Mouse (Mus musculus) limb, embryonic 10.5 days (tissue): ENCODE results near the gene Gpcpd1. TPM values are rescaled to one million over a fixed set of nuclear protein-coding genes. Genes with fewer than 3 reads are reported as not detected.

Source experiments
- DNase-seq: peaks from one replicate; pipeline ENCODE4 v3.0.0-alpha.2; 2017; ENCODE audit warnings: low spot score
- H3K27ac ChIP-seq: fragments of 300-500 bp; sonication (generic); 2 replicates; pipeline ENCODE4 v1.5.1; 2016; ENCODE audit warnings: mild to moderate bottlenecking
- H3K27me3 ChIP-seq: fragments of 300-500 bp; sonication (generic); 2 replicates; pipeline ENCODE4 v1.6.1; 2016; ENCODE audit warnings: low read depth, mild to moderate bottlenecking; ENCODE audit not compliant: poor library complexity, severe bottlenecking
- H3K36me3 ChIP-seq: fragments of 300-500 bp; sonication (generic); 2 replicates; pipeline ENCODE4 v1.6.1; 2016; ENCODE audit warnings: mild to moderate bottlenecking, moderate library complexity
- H3K4me1 ChIP-seq: fragments of 300-500 bp; sonication (generic); 2 replicates; pipeline ENCODE4 v1.6.1; 2016
- H3K4me3 ChIP-seq: fragments of 300-500 bp; sonication (generic); 2 replicates; pipeline ENCODE4 v1.5.1; 2016; ENCODE audit warnings: mild to moderate bottlenecking, moderate library complexity
- H3K9me3 ChIP-seq: fragments of 300-500 bp; sonication (generic); replicated peaks from 2 replicates; pipeline ENCODE4 v1.6.1; 2016; ENCODE audit warnings: mild to moderate bottlenecking
- WGBS: fragments of 180-500 bp; shearing (Covaris S2); methylation state at CpG from one replicate; pipeline ENCODE4 v1.1.7; 2016; 5-methylcytosine and 5-hydroxymethylcytosine counted together
- polyA plus RNA-seq: library from polyadenylated mRNA; unstranded; fragments of >200 nt; fragmentation: Nextera tagmentation; extraction: Ambion mirVana; gene quantifications from 2 replicates; pipeline ENCODE4 v1.2.1, GENCODE M21; 2016

Gene Gpcpd1
- polyA plus RNA-seq, 1 experiment from 2014 or later = 29.4 TPM

DNA sequence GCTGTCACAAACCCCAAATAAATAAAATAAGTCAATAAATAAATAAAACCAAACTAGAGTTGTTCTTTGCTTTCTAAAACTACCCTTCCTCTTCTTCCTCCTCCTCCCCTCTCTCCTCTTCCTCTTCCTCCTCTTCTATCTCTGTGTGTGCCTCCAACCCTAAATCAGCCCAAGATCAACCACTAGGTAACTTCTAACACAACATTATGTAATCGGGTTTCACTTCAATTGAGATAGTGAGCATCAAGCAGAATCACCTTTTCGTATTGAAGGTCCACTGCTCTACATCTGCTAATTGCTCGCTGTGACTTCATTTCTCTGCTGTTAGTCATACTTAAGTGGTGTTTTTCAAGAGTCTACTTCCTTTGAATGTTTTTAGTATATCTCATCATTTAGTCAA is 8.8 kb downstream of the Gpcpd1 start:
- Histone ChIP-seq H3K4me1 (peaks cover 24% of the 10 kb centered on the region), H3K27me3 (no peaks in the 10 kb centered on the region), H3K36me3 (no peaks in the 10 kb centered on the region), H3K4me3 (no peak overlapping the region), H3K27ac (no peak overlapping the region), H3K9me3 (no peaks in the 10 kb centered on the region; the same call in 1 of the 2 replicates)
- DNase-seq = no peak
- 96% methylated on average over 3 of the region's 3 CpGs for WGBS

DNA sequence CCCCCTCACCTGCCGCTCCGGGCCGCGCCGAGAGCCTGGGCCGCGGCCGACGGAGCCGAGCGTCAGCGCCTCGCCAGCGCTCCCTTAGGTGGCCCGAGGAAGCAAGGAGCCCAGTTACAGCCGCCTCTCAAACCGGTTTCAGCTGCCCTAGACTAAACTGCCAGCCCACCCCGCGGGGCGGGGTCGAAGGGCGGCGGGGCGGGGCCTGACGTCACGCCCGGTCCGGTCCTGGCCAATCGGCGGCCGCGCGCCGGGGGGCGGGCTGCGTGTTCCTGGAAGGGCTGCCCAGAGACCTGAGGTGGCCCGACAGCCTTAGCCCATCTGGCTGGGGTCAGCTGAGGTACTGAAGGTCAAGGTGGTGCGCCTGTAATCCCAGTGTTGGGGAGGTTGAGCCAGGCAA is 9.5 kb downstream of the Gpcpd1 start:
- no peaks in the 10 kb centered on the region; the same call in 1 of the 2 replicates for H3K9me3 ChIP-seq
- DNase-seq = peak; percentile 95
- 1% methylated on average over 38 of the region's 38 CpGs for WGBS
- H3K4me3 ChIP-seq = peak overlapping the region; percentile 86
- no peaks in the 10 kb centered on the region for H3K27me3 ChIP-seq
- H3K27ac ChIP-seq = peak overlapping the region; percentile 99
- H3K36me3 ChIP-seq = no peaks in the 10 kb centered on the region
- H3K4me1 ChIP-seq = peaks cover 21% of the 10 kb centered on the region

DNA sequence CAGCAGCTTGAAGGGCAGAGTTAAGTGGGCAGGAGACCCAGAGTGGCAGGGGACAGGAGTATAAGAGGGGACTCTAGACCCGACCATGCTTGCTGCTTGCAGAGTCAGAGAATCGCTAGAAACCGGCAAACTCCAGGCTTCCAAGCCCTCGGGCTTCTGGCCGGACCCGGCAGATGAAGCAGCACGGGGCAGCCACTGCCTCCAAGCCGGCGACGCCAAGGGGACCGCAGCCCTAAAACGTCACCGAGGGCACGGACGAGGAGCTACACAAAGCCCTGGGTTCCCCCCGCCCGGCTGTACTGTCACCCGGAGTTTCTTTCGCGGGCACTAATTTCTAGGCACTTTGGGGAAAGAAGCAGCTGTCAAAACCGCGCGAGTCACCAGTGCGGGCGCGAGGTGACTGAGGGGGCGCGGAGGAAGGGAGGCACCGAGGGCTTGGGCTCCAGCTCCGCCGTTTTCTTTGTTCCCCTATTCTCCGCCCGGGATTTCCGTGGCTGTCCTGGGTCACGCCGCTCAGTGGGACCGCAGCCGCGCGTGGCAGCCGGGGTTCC is 10.0 kb downstream of the Gpcpd1 start:
- Histone ChIP-seq H3K4me3 (peak overlapping the region; percentile 86), H3K4me1 (peaks cover 19% of the 10 kb centered on the region), H3K9me3 (no peaks in the 10 kb centered on the region; the same call in 1 of the 2 replicates), H3K27ac (peak overlapping the region; percentile 99), H3K27me3 (no peaks in the 10 kb centered on the region), H3K36me3 (no peaks in the 10 kb centered on the region)
- peak; percentile 76 for DNase-seq
- WGBS = 1% methylated on average over 41 of the region's 41 CpGs

DNA sequence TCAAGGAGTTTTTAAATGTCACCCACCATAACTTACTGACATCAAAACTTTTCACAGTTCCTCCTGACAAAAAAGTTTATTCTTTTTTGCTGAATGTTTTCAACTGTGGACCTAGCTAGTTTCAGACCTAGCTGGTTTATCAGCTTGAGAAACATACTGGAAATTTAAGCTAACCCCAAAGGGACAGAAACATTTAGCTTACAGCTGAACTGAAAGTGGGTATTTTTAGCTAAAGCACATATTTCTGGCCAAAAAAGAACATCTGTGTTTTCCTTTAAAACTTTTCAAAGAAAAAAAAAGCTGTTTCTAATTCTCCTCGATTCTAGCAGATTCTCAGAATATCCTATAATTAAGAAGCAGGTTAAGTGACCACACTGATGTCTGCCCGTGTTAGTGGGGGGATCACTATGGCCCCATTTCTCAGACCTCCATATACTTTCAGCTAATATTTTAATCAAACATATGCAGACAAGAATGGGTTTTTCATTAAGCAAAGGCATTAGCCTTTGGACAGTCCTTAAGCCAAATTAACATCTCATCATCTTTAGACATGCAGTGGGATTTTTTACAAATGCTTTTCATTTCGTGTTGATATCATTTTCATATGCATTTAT is 10.9 kb downstream of the Gpcpd1 start:
- H3K27me3 ChIP-seq = no peaks in the 10 kb centered on the region
- peaks cover 6% of the 10 kb centered on the region for H3K36me3 ChIP-seq
- WGBS = 59% methylated on average over 3 of the region's 3 CpGs
- H3K27ac ChIP-seq = no peak overlapping the region
- peak overlapping the region; percentile 86 for H3K4me3 ChIP-seq
- H3K4me1 ChIP-seq = peaks cover 19% of the 10 kb centered on the region
- DNase-seq = no peak
- H3K9me3 ChIP-seq = no peaks in the 10 kb centered on the region; the same call in 1 of the 2 replicates

DNA sequence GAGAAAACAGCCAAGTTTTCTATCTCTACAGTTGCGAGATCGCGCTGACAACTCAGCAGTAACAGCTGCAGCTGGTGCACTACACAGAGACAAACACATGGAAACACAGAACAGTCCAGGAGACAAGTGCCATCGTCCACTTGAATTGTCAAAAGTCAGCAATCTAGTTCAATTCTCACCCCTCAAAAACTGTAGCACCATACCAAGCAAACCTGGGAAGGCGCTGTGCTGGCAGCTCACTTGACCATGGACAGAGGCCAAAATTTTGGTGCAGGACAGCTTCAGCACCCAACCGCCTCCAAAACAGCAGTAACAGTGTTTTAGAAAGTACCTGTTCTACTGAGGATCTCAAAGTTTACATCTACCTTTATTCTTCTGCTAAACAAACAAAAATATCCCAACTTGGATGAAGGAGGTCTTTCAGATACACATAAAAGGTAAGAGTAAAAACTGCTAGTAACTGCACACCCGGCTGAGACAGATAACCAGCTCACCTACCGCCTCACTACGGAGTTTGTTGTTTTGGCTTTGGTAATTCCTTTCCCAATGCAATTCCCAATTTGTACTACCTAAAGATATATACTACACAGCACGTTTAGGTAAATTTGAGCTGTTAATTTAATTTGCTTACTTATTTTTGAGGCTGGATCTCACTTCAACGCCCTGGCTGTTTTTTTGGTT is 11.6 kb downstream of the Gpcpd1 start:
- Histone ChIP-seq H3K9me3 (no peaks in the 10 kb centered on the region; the same call in 1 of the 2 replicates), H3K4me1 (peaks cover 19% of the 10 kb centered on the region), H3K27ac (no peak overlapping the region), H3K27me3 (no peaks in the 10 kb centered on the region), H3K4me3 (0 out of 2 replicates have a peak overlapping the region, but pooled peaks have one; percentile 86), H3K36me3 (peaks cover 12% of the 10 kb centered on the region)
- WGBS = 90% methylated on average over 11 of the region's 11 CpGs
- DNase-seq = no peak

DNA sequence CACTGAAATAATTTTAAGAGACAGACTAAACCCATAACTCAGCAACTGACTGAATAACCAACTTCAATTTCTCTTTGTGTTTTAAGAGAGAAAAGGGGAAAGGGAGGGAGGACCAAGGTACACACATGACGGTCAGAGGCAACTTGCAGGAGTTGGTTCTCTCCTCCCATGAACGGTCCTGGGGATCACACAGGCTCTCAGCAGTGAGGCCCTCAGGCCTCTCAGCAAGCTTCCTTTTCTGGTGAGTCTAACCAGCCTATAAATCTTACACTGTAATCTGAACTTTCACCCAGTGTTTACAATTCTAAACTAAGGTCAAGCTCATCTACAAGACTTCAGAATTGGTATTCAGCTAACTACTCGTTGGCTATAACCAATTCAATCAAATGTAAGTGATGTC is 12.3 kb downstream of the Gpcpd1 start:
- peaks cover 19% of the 10 kb centered on the region for H3K4me1 ChIP-seq
- 61% methylated on average over 3 of the region's 3 CpGs for WGBS
- no peaks in the 10 kb centered on the region; the same call in 1 of the 2 replicates for H3K9me3 ChIP-seq
- no peak overlapping the region for H3K27ac ChIP-seq
- H3K27me3 ChIP-seq = no peaks in the 10 kb centered on the region
- H3K4me3 ChIP-seq = no peak overlapping the region
- H3K36me3 ChIP-seq = peaks cover 19% of the 10 kb centered on the region
- DNase-seq = no peak

DNA sequence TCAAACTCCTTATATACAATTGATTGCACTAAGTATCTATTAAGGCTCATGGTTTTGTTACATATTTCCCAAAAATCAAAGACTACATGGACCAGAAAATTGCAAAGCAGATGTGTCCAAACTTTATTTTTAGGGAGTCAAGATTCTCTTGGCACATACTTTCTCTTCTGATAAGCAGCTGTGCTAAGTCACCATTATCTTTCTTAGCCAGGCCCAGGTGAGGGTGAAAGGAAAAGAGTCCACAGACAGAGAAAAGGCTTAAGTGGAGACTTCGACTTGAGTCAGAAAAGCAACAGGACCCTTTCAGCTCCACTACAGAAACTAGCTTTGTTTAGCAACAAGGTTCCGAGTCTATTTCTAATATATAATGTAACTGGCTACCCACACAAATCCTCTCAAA is 14.2 kb downstream of the Gpcpd1 start:
- Histone ChIP-seq H3K27ac (no peak overlapping the region), H3K4me1 (peaks cover 19% of the 10 kb centered on the region), H3K36me3 (peaks cover 35% of the 10 kb centered on the region), H3K9me3 (no peaks in the 10 kb centered on the region; the same call in 1 of the 2 replicates), H3K4me3 (no peak overlapping the region), H3K27me3 (no peaks in the 10 kb centered on the region)
- WGBS = 88% methylated on average over 2 of the region's 2 CpGs
- no peak for DNase-seq

DNA sequence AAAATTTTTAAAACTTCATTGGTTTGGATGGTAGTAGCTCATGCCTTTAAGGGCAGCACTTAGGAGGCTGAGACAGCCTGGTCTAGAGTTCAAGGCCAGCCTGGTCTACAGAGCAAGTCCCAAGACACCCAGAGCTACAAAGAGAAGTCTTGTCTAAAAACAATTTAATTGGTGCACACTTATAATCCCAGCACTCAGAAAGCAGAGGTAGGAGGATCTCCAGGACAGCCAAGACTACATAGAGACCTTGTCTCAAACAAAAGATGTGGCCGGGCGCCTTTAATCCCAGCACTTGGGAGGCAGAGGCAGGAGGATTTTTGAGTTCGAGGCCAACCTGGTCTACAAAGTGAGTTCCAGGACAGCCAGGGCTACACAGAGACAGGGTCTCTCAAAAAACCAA is 14.9 kb downstream of the Gpcpd1 start:
- Histone ChIP-seq H3K4me3 (no peak overlapping the region), H3K36me3 (peaks cover 40% of the 10 kb centered on the region), H3K9me3 (no peaks in the 10 kb centered on the region), H3K27me3 (no peaks in the 10 kb centered on the region), H3K27ac (no peak overlapping the region), H3K4me1 (peaks cover 19% of the 10 kb centered on the region)
- WGBS = 98% methylated on average over 3 of the region's 3 CpGs
- DNase-seq = no peak

DNA sequence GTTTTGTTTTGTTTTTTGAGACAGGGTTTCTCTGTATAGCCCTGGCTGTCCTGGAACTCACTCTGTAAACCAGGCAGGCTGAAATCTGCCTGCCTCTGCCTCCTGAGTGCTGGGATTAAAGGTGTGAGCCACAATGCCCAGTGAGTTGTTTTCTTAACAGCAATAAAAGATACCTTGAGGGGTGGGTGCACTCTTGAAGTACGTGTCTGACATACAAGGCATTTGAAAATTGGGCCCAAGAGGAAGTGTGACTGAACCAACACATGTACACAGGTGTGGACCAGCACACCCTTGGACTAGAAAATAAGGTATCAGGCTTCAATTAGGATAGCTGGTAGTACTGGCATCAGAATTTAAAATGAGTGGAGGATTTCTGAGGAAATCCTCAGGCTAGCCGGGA is 16.2 kb downstream of the Gpcpd1 start:
- H3K27ac ChIP-seq = no peak overlapping the region
- no peak for DNase-seq
- peaks cover 12% of the 10 kb centered on the region for H3K4me1 ChIP-seq
- H3K27me3 ChIP-seq = no peaks in the 10 kb centered on the region
- H3K4me3 ChIP-seq = no peak overlapping the region
- 92% methylated on average over 2 of the region's 2 CpGs for WGBS
- H3K36me3 ChIP-seq = peaks cover 53% of the 10 kb centered on the region
- no peaks in the 10 kb centered on the region for H3K9me3 ChIP-seq

DNA sequence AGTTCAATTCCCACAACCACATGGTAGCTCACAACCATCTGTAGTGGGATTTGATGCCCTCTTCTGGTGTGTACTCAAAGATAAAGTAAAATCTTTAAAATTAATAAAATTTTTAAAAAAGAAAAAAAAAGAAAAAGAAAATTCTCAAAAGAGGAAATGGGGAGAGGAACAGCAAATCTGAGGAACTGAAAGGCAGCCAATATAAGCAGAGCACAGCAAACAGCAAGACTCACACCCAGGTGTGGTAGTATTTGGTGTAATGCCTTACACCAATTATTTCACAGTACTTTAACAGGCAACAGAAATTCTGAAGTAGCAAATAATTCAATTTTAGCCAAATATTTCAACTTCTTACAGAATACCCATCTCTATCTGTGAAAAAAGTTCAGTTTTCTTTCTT is 16.7 kb downstream of the Gpcpd1 start:
- Histone ChIP-seq H3K27ac (no peak overlapping the region), H3K27me3 (no peaks in the 10 kb centered on the region), H3K9me3 (no peaks in the 10 kb centered on the region), H3K4me3 (no peak overlapping the region), H3K36me3 (peaks cover 57% of the 10 kb centered on the region), H3K4me1 (peaks cover 8% of the 10 kb centered on the region)
- no peak for DNase-seq

DNA sequence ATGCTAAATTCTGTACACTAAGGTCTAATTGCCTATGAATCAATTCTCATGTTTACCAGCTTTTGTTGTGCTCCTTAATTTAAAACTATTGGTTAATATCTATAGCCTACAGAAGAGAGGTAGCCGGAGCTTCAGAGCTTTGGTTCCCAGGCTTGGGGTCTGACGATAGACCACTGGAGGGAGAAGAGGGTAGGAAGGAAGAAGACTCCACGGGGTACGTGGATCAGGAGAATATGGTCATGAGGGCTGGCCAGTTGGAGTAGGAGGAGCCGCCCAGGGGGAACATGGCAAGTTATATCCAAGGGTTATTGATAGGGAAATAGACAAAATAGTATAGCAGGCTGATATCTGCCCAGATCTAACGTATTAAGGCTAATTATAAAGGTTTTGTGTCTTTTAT is 17.8 kb downstream of the Gpcpd1 start:
- no peak for DNase-seq

DNA sequence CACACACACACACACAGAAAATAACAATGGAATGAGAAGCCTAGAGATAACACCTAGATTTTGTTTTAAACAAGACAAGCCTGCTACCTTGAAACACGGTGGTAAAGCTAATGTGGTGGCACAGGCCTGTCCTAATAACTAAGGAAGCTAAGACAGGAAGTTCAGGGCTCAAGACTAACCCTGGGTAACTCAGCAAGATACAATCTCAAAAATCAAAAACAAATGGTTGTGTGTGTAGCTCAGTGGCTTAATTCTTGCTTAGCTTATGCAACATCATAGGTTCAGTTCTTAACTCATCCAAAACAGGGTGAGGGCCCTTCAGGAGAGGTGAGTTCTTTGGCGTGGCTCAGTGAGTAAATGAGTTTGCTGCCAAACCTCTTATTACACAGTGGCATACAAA is 20.1 kb downstream of the Gpcpd1 start:
- no peak overlapping the region for H3K27ac ChIP-seq
- WGBS = 92% methylated on average over 2 of the region's 2 CpGs

More for the DNA sequence above, 17.8 kb downstream of the Gpcpd1 start:
- no peaks in the 10 kb centered on the region for H3K27me3 ChIP-seq
- H3K27ac ChIP-seq = no peak overlapping the region
- H3K4me1 ChIP-seq = no peaks in the 10 kb centered on the region
- 92% methylated on average over 6 of the region's 6 CpGs for WGBS
- H3K9me3 ChIP-seq = no peaks in the 10 kb centered on the region
- no peak overlapping the region for H3K4me3 ChIP-seq
- peaks cover 67% of the 10 kb centered on the region for H3K36me3 ChIP-seq

DNA sequence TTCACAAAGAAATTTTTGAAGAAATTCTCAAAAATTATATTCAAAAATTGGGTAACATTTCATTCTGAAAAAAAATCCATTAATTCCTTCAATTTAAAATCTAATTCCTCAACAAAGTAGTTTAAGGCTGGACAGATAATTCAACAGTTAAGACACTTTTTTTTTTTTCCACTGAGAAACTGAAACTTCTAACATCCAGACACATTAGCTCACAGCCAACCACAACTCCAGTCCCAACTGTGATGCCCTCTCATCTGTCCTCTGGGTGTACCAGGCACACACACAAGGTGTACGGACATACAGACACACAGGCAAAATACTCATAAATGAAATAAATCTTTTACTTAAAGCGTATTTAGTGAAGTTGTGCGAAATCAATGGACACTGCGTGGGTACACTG is 25.7 kb downstream of the Gpcpd1 start:
- Histone ChIP-seq H3K27ac (no peak overlapping the region), H3K4me3 (no peak overlapping the region), H3K36me3 (peaks cover 51% of the 10 kb centered on the region), H3K27me3 (no peaks in the 10 kb centered on the region), H3K9me3 (no peaks in the 10 kb centered on the region), H3K4me1 (no peaks in the 10 kb centered on the region)
- DNase-seq = no peak
- WGBS = 99% methylated on average over 4 of the region's 4 CpGs

More for the DNA sequence above, 20.1 kb downstream of the Gpcpd1 start:
- H3K4me1 ChIP-seq = no peaks in the 10 kb centered on the region
- DNase-seq = no peak
- H3K9me3 ChIP-seq = no peaks in the 10 kb centered on the region
- H3K4me3 ChIP-seq = no peak overlapping the region
- peaks cover 86% of the 10 kb centered on the region for H3K36me3 ChIP-seq
- no peaks in the 10 kb centered on the region for H3K27me3 ChIP-seq
